Mouse (Mus musculus): ENCODE measurements around the gene Mtus2. TPM values are rescaled to one million over a fixed set of nuclear protein-coding genes. Genes with fewer than 3 reads are reported as not detected.
"Not testable (repeated sequence)": the region's sequence is repeated elsewhere in the genome, so short reads cannot be mapped to it uniquely, and the experiment has no call there.

Mtus2 gene
- polyA plus RNA-seq, 1 experiment from 2014 or later: 7.4 TPM

DNA sequence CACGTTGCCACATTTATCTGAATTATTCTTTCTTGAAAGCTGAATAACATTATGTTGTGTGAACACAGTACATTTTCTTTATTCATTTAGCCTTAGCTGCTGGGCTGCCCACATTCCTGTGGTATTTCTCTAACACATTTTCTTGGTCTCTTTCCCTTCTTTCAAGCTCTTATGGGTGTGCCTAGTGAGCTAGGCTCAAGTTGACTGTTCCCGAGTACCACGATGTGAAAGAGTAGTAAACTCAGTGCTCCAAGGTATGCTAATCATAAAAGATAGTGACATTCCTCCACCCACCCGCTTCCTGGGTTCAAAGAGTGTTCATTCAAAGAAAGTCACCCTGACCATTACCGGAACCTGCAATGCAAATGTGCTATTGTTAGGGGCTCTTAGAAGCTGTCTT lies 3.9 kb upstream of the Mtus2 start:
- ATAC-seq (ENCODE audit: low read depth); H3K4me2 ChIP-seq (ENCODE audit: low read depth, low read length); H3K9ac ChIP-seq (ENCODE audit: low read depth, low read length); H3K27ac ChIP-seq (replicated peaks; ENCODE audit: low read depth, low read length); H3K4me3 ChIP-seq (ENCODE audit: low read depth, low read length); DNase-seq (ENCODE audit: low spot score); H3K36me3 ChIP-seq (ENCODE audit: control insufficient read depth, insufficient read depth, low read length); H3K9me3 ChIP-seq (ENCODE audit: control insufficient read depth, low read length); H3K4me1 ChIP-seq (ENCODE audit: control insufficient read depth, insufficient read depth, low read length): not testable (repeated sequence)
- 86% methylated on average over 5 of the region's 5 CpGs for WGBS
- peaks cover 33% of the 10 kb centered on the region for H3K27me3 ChIP-seq (replicated peaks; ENCODE audit: control insufficient read depth, insufficient read depth, low read length)

DNA sequence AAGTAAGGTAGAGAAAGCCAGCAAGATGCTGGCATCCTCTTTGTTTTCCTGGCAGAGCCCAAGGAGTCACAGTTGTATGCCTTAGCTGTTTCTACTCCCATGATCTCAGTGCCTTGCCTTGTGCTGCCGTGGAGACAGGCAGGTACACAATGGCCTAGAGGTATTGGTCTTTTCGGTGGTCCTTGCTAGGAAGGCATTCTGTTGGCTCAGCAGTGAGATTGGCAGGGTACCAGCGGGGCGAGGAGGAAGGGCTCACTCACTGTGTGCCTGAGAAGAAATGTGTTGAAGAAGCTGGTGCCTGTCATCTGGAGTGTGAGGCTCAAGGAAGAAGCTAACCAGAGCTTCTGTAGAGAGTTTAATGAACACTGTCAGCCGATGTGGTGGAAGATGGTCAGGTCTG lies 1.4 kb upstream of the Mtus2 start:
- Histone ChIP-seq H3K27ac (replicated peaks; ENCODE audit: low read depth, low read length) (no peak overlapping the region), H3K4me2 (ENCODE audit: low read depth, low read length) (no peak overlapping the region), H3K27me3 (replicated peaks; ENCODE audit: control insufficient read depth, insufficient read depth, low read length) (peaks cover 39% of the 10 kb centered on the region), H3K9me3 (ENCODE audit: control insufficient read depth, low read length) (no peaks in the 10 kb centered on the region), H3K4me3 (ENCODE audit: low read depth, low read length) (no peak overlapping the region), H3K4me1 (ENCODE audit: control insufficient read depth, insufficient read depth, low read length) (peaks cover 7% of the 10 kb centered on the region; the same call in 1 of the 2 replicates), H3K9ac (ENCODE audit: low read depth, low read length) (no peak overlapping the region), H3K36me3 (ENCODE audit: control insufficient read depth, insufficient read depth, low read length) (no peaks in the 10 kb centered on the region)
- DNase-seq (ENCODE audit: low spot score) (no peak), ATAC-seq (ENCODE audit: low read depth) (no peak)
- WGBS: 27% methylated on average over 5 of the region's 5 CpGs

- no peak for DNase-seq (ENCODE audit: low spot score)
- Histone ChIP-seq H3K9me3 (ENCODE audit: control insufficient read depth, low read length) (no peaks in the 10 kb centered on the region), H3K27ac (replicated peaks; ENCODE audit: low read depth, low read length) (no peak overlapping the region), H3K4me3 (ENCODE audit: low read depth, low read length) (peak overlapping the region; percentile 54; the same call in 1 of the 2 replicates), H3K4me1 (ENCODE audit: control insufficient read depth, insufficient read depth, low read length) (peaks cover 7% of the 10 kb centered on the region; the same call in 1 of the 2 replicates), H3K36me3 (ENCODE audit: control insufficient read depth, insufficient read depth, low read length) (no peaks in the 10 kb centered on the region), H3K4me2 (ENCODE audit: low read depth, low read length) (peak overlapping the region; percentile 98), H3K9ac (ENCODE audit: low read depth, low read length) (no peak overlapping the region), H3K27me3 (replicated peaks; ENCODE audit: control insufficient read depth, insufficient read depth, low read length) (peaks cover 39% of the 10 kb centered on the region)
- 2% methylated on average over 11 of the region's 11 CpGs for WGBS
- no peak for ATAC-seq (ENCODE audit: low read depth)
Measured at GRCm38 (mm10) chr5:147956421-147956820, 699 bp upstream of the Mtus2 start.

- Histone ChIP-seq H3K36me3 (ENCODE audit: control insufficient read depth, insufficient read depth, low read length) (no peaks in the 10 kb centered on the region), H3K4me3 (ENCODE audit: low read depth, low read length) (peak overlapping the region; percentile 54), H3K4me2 (ENCODE audit: low read depth, low read length) (peak overlapping the region; percentile 98), H3K27me3 (replicated peaks; ENCODE audit: control insufficient read depth, insufficient read depth, low read length) (peaks cover 39% of the 10 kb centered on the region), H3K9ac (ENCODE audit: low read depth, low read length) (peak overlapping the region; percentile 45; the same call in 1 of the 2 replicates), H3K27ac (replicated peaks; ENCODE audit: low read depth, low read length) (no peak overlapping the region), H3K9me3 (ENCODE audit: control insufficient read depth, low read length) (no peaks in the 10 kb centered on the region), H3K4me1 (ENCODE audit: control insufficient read depth, insufficient read depth, low read length) (peaks cover 7% of the 10 kb centered on the region; the same call in 1 of the 2 replicates)
- ATAC-seq (ENCODE audit: low read depth): peak; percentile 24
- under 1% methylated on average over 33 of the region's 42 CpGs for WGBS
- DNase-seq (ENCODE audit: low spot score): peak; percentile 85
Measured at GRCm38 (mm10) chr5:147957592-147958271, 612 bp downstream of the Mtus2 start.

GRCm38 (mm10) chr5:147958552-147958951 lies 1.4 kb downstream of the Mtus2 start:
- DNase-seq (ENCODE audit: low spot score) (no peak), ATAC-seq (ENCODE audit: low read depth) (no peak)
- Histone ChIP-seq H3K27me3 (replicated peaks; ENCODE audit: control insufficient read depth, insufficient read depth, low read length) (peaks cover 39% of the 10 kb centered on the region), H3K9me3 (ENCODE audit: control insufficient read depth, low read length) (no peaks in the 10 kb centered on the region), H3K9ac (ENCODE audit: low read depth, low read length) (no peak overlapping the region), H3K4me3 (ENCODE audit: low read depth, low read length) (no peak overlapping the region), H3K27ac (replicated peaks; ENCODE audit: low read depth, low read length) (no peak overlapping the region), H3K4me1 (ENCODE audit: control insufficient read depth, insufficient read depth, low read length) (peaks cover 7% of the 10 kb centered on the region; the same call in 1 of the 2 replicates), H3K36me3 (ENCODE audit: control insufficient read depth, insufficient read depth, low read length) (no peaks in the 10 kb centered on the region), H3K4me2 (ENCODE audit: low read depth, low read length) (peak overlapping the region; percentile 98; the same call in 1 of the 2 replicates)
- WGBS: 39% methylated on average over 13 of the region's 13 CpGs

DNA sequence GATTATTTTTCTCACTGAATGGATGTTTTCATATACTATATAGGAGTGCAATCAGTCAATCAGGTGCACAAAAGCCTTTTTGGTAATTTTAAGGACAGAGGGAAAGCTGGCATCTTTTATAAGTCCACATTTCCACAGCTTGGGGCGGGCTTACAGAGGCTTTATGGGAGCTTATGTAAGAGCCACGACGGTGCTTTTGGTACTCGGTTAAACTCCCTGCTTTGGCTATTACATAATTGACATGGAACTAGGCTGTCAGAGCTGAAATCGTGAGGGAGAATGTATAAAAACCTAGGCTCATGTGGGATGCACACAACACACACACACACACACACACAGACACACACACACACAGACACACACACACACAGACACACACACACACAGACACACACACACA lies 2.0 kb downstream of the Mtus2 start:
- 21% methylated on average over 5 of the region's 5 CpGs for WGBS
- H3K4me1 ChIP-seq (ENCODE audit: control insufficient read depth, insufficient read depth, low read length): peaks cover 7% of the 10 kb centered on the region; the same call in 1 of the 2 replicates
- H3K4me3 ChIP-seq (ENCODE audit: low read depth, low read length): no peak overlapping the region
- no peak overlapping the region for H3K9ac ChIP-seq (ENCODE audit: low read depth, low read length)
- DNase-seq (ENCODE audit: low spot score) (peak; percentile 8), ATAC-seq (ENCODE audit: low read depth) (no peak)
- H3K4me2 ChIP-seq (ENCODE audit: low read depth, low read length): no peak overlapping the region
- peaks cover 39% of the 10 kb centered on the region for H3K27me3 ChIP-seq (replicated peaks; ENCODE audit: control insufficient read depth, insufficient read depth, low read length)
- no peak overlapping the region for H3K27ac ChIP-seq (replicated peaks; ENCODE audit: low read depth, low read length)
- H3K9me3 ChIP-seq (ENCODE audit: control insufficient read depth, low read length): no peaks in the 10 kb centered on the region
- no peaks in the 10 kb centered on the region for H3K36me3 ChIP-seq (ENCODE audit: control insufficient read depth, insufficient read depth, low read length)

GRCm38 (mm10) chr5:147960793-147961192 lies 3.7 kb downstream of the Mtus2 start:
- ATAC-seq (ENCODE audit: low read depth): no peak
- Histone ChIP-seq H3K9me3 (ENCODE audit: control insufficient read depth, low read length) (no peaks in the 10 kb centered on the region), H3K36me3 (ENCODE audit: control insufficient read depth, insufficient read depth, low read length) (no peaks in the 10 kb centered on the region), H3K4me2 (ENCODE audit: low read depth, low read length) (no peak overlapping the region), H3K27ac (replicated peaks; ENCODE audit: low read depth, low read length) (no peak overlapping the region), H3K4me1 (ENCODE audit: control insufficient read depth, insufficient read depth, low read length) (peaks cover 7% of the 10 kb centered on the region; the same call in 1 of the 2 replicates), H3K27me3 (replicated peaks; ENCODE audit: control insufficient read depth, insufficient read depth, low read length) (peaks cover 31% of the 10 kb centered on the region), H3K9ac (ENCODE audit: low read depth, low read length) (no peak overlapping the region), H3K4me3 (ENCODE audit: low read depth, low read length) (no peak overlapping the region)
- DNase-seq (ENCODE audit: low spot score): no peak
- WGBS: 88% methylated on average over 1 of the region's 1 CpGs

- DNase-seq (ENCODE audit: low spot score) (no peak), ATAC-seq (ENCODE audit: low read depth) (no peak)
- no peak overlapping the region for H3K4me2 ChIP-seq (ENCODE audit: low read depth, low read length)
- no peaks in the 10 kb centered on the region for H3K36me3 ChIP-seq (ENCODE audit: control insufficient read depth, insufficient read depth, low read length)
- H3K27me3 ChIP-seq (replicated peaks; ENCODE audit: control insufficient read depth, insufficient read depth, low read length): no peaks in the 10 kb centered on the region
- H3K9ac ChIP-seq (ENCODE audit: low read depth, low read length): no peak overlapping the region
- no peaks in the 10 kb centered on the region for H3K4me1 ChIP-seq (ENCODE audit: control insufficient read depth, insufficient read depth, low read length)
- no peak overlapping the region for H3K4me3 ChIP-seq (ENCODE audit: low read depth, low read length)
- 64% methylated on average over 13 of the region's 13 CpGs for WGBS
- H3K9me3 ChIP-seq (ENCODE audit: control insufficient read depth, low read length): no peaks in the 10 kb centered on the region
- H3K27ac ChIP-seq (replicated peaks; ENCODE audit: low read depth, low read length): no peak overlapping the region
Measured at GRCm38 (mm10) chr5:147963820-147964580, 6.9 kb downstream of the Mtus2 start.
